Mouse (Mus musculus): ENCODE data around the gene Vmn2r32.
"Not testable (repeated sequence)": the region's sequence is repeated elsewhere in the genome, so short reads cannot be mapped to it uniquely, and the experiment has no call there.

Vmn2r32 gene

DNA sequence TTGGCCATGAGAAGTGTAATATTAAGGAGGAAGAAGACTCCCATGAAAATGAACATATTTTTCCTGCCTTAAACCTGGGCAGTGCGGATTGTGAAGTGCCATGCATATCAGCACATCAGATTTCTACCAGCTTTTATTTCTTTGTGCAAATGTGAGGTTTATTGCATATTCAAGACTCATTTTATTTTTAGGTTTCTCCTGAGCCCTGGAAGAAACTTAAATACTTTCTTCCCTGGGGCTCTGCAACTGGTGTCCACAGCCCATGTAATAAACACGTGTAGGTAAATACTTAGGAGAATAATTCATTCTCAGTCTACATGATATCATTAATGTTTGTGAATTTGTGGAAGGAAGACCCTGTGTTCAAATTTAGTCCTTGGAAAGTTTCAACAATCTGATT, at the start of gene Vmn2r32:
TSS of gene Vmn2r32 (minus strand) at position 101 of the 400 bp plus-strand sequence.
- DNase-seq (ENCODE audit: low read depth, low spot score): not testable (repeated sequence)

Measured in brain, embryonic 18.5 days (tissue).